Mouse (Mus musculus): ENCODE results near the gene Slc25a13. TPM values are rescaled to one million over a fixed set of nuclear protein-coding genes. Genes with fewer than 3 reads are reported as not detected.

Gene Slc25a13
- 55.1 and 58.7 TPM in 2 replicates for polyA plus RNA-seq (2015; fragmentation: Nextera tagmentation; extraction: Ambion mirVana)

- peak; percentile 92 for ATAC-seq (ENCODE audit: low read depth)
- WGBS (ENCODE audit: insufficient replicate concordance), result 1% methylated on average over 51 of the region's 51 CpGs
These were observed at the start of gene Slc25a13 for GRCm38 (mm10) chr6:6216507-6217285. TSS of gene Slc25a13 (minus strand) at chr6:6217173.

GRCm38 (mm10) chr6:6265761-6266160, 48.8 kb upstream of the Slc25a13 start:
- Histone ChIP-seq H3K4me1 (ENCODE audit: control insufficient read depth, low read depth, low read length) (no peaks in the 10 kb centered on the region), H3K36me3 (ENCODE audit: control insufficient read depth, insufficient read depth) (no peaks in the 10 kb centered on the region), H3K9me3 (replicated peaks; ENCODE audit: control insufficient read depth, low read length) (no peaks in the 10 kb centered on the region), H3K9ac (ENCODE audit: low read depth, low read length) (no peak overlapping the region), H3K4me2 (ENCODE audit: low read depth, low read length) (no peak overlapping the region), H3K27me3 (ENCODE audit: control insufficient read depth, insufficient read depth, low read depth, low read length) (no peaks in the 10 kb centered on the region), H3K27ac (ENCODE audit: low read length) (no peak overlapping the region), H3K4me3 (ENCODE audit: low read depth, low read length) (no peak overlapping the region)
- no peak for ATAC-seq (ENCODE audit: low read depth)
- WGBS (ENCODE audit: insufficient replicate concordance), result 72% methylated on average over 7 of the region's 7 CpGs

More at GRCm38 (mm10) chr6:6216507-6217285, at the start of gene Slc25a13:
- H3K4me3 ChIP-seq (ENCODE audit: low read depth, low read length), result peak within 1 kb of the TSS; percentile 72
- peak within 1 kb of the TSS; percentile 72 for H3K4me2 ChIP-seq (ENCODE audit: low read depth, low read length)
- no peaks in the 10 kb centered on the region for H3K9me3 ChIP-seq (replicated peaks; ENCODE audit: control insufficient read depth, low read length)
- H3K27ac ChIP-seq (ENCODE audit: low read length), result peak within 1 kb of the TSS; percentile 77
- H3K36me3 ChIP-seq (ENCODE audit: control insufficient read depth, insufficient read depth), result no peaks in the 10 kb centered on the region
- H3K4me1 ChIP-seq (ENCODE audit: control insufficient read depth, low read depth, low read length), result peaks cover 4% of the 10 kb centered on the region
- peak within 1 kb of the TSS; percentile 74 for H3K9ac ChIP-seq (ENCODE audit: low read depth, low read length)
- no peaks in the 10 kb centered on the region for H3K27me3 ChIP-seq (ENCODE audit: control insufficient read depth, insufficient read depth, low read depth, low read length)

GRCm38 (mm10) chr6:6263293-6263911, 46.4 kb upstream of the Slc25a13 start:
- no peak overlapping the region for H3K9ac ChIP-seq (ENCODE audit: low read depth, low read length)
- no peaks in the 10 kb centered on the region for H3K27me3 ChIP-seq (ENCODE audit: control insufficient read depth, insufficient read depth, low read depth, low read length)
- H3K27ac ChIP-seq (ENCODE audit: low read length), result no peak overlapping the region
- no peak overlapping the region for H3K4me2 ChIP-seq (ENCODE audit: low read depth, low read length)
- no peaks in the 10 kb centered on the region for H3K9me3 ChIP-seq (replicated peaks; ENCODE audit: control insufficient read depth, low read length)
- no peaks in the 10 kb centered on the region for H3K4me1 ChIP-seq (ENCODE audit: control insufficient read depth, low read depth, low read length)
- 12% methylated on average over 4 of the region's 4 CpGs for WGBS (ENCODE audit: insufficient replicate concordance)
- H3K4me3 ChIP-seq (ENCODE audit: low read depth, low read length), result no peak overlapping the region
- H3K36me3 ChIP-seq (ENCODE audit: control insufficient read depth, insufficient read depth), result no peaks in the 10 kb centered on the region
- ATAC-seq (ENCODE audit: low read depth), result no peak

GRCm38 (mm10) chr6:6260917-6261316, 43.9 kb upstream of the Slc25a13 start:
- no peak overlapping the region for H3K27ac ChIP-seq (ENCODE audit: low read length)
- H3K4me1 ChIP-seq (ENCODE audit: control insufficient read depth, low read depth, low read length), result no peaks in the 10 kb centered on the region
- no peaks in the 10 kb centered on the region for H3K36me3 ChIP-seq (ENCODE audit: control insufficient read depth, insufficient read depth)
- no peaks in the 10 kb centered on the region for H3K9me3 ChIP-seq (replicated peaks; ENCODE audit: control insufficient read depth, low read length)
- ATAC-seq (ENCODE audit: low read depth), result no peak
- H3K9ac ChIP-seq (ENCODE audit: low read depth, low read length), result no peak overlapping the region
- 44% methylated on average over 4 of the region's 4 CpGs for WGBS (ENCODE audit: insufficient replicate concordance)
- H3K4me2 ChIP-seq (ENCODE audit: low read depth, low read length), result no peak overlapping the region
- no peaks in the 10 kb centered on the region for H3K27me3 ChIP-seq (ENCODE audit: control insufficient read depth, insufficient read depth, low read depth, low read length)
- H3K4me3 ChIP-seq (ENCODE audit: low read depth, low read length), result no peak overlapping the region

- H3K4me1 ChIP-seq (ENCODE audit: control insufficient read depth, low read depth, low read length), result no peaks in the 10 kb centered on the region; the same call in 1 of the 2 replicates
- no peak overlapping the region; the same call in 1 of the 2 replicates for H3K27ac ChIP-seq (ENCODE audit: low read length)
- H3K4me2 ChIP-seq (ENCODE audit: low read depth, low read length), result no peak overlapping the region
- no peak overlapping the region for H3K9ac ChIP-seq (ENCODE audit: low read depth, low read length)
- 50% methylated on average over 7 of the region's 7 CpGs for WGBS (ENCODE audit: insufficient replicate concordance)
- no peaks in the 10 kb centered on the region for H3K27me3 ChIP-seq (ENCODE audit: control insufficient read depth, insufficient read depth, low read depth, low read length)
- H3K4me3 ChIP-seq (ENCODE audit: low read depth, low read length), result no peak overlapping the region
- no peaks in the 10 kb centered on the region for H3K9me3 ChIP-seq (replicated peaks; ENCODE audit: control insufficient read depth, low read length)
- peak; percentile 63 for ATAC-seq (ENCODE audit: low read depth)
- no peaks in the 10 kb centered on the region for H3K36me3 ChIP-seq (ENCODE audit: control insufficient read depth, insufficient read depth)
These were observed 31.5 kb upstream of the Slc25a13 start for GRCm38 (mm10) chr6:6248500-6248899.

- Histone ChIP-seq H3K4me2 (ENCODE audit: low read depth, low read length) (no peak overlapping the region), H3K9ac (ENCODE audit: low read depth, low read length) (no peak overlapping the region), H3K9me3 (replicated peaks; ENCODE audit: control insufficient read depth, low read length) (no peaks in the 10 kb centered on the region), H3K27me3 (ENCODE audit: control insufficient read depth, insufficient read depth, low read depth, low read length) (no peaks in the 10 kb centered on the region), H3K36me3 (ENCODE audit: control insufficient read depth, insufficient read depth) (no peaks in the 10 kb centered on the region), H3K4me1 (ENCODE audit: control insufficient read depth, low read depth, low read length) (no peaks in the 10 kb centered on the region; the same call in 1 of the 2 replicates), H3K27ac (ENCODE audit: low read length) (no peak overlapping the region), H3K4me3 (ENCODE audit: low read depth, low read length) (no peak overlapping the region)
- peak; percentile 50; the same call in 1 of the 2 replicates for ATAC-seq (ENCODE audit: low read depth)
- 46% methylated on average over 1 of the region's 1 CpGs for WGBS (ENCODE audit: insufficient replicate concordance)
These were observed 26.9 kb upstream of the Slc25a13 start for GRCm38 (mm10) chr6:6243828-6244227.

GRCm38 (mm10) chr6:6242114-6242513, 25.1 kb upstream of the Slc25a13 start:
- no peak for ATAC-seq (ENCODE audit: low read depth)
- Histone ChIP-seq H3K27ac (ENCODE audit: low read length) (no peak overlapping the region), H3K9me3 (replicated peaks; ENCODE audit: control insufficient read depth, low read length) (no peaks in the 10 kb centered on the region), H3K27me3 (ENCODE audit: control insufficient read depth, insufficient read depth, low read depth, low read length) (no peaks in the 10 kb centered on the region), H3K36me3 (ENCODE audit: control insufficient read depth, insufficient read depth) (no peaks in the 10 kb centered on the region), H3K9ac (ENCODE audit: low read depth, low read length) (no peak overlapping the region), H3K4me1 (ENCODE audit: control insufficient read depth, low read depth, low read length) (no peaks in the 10 kb centered on the region; the same call in 1 of the 2 replicates), H3K4me2 (ENCODE audit: low read depth, low read length) (no peak overlapping the region), H3K4me3 (ENCODE audit: low read depth, low read length) (no peak overlapping the region)
- 50% methylated on average over 7 of the region's 7 CpGs for WGBS (ENCODE audit: insufficient replicate concordance)

- no peak overlapping the region for H3K27ac ChIP-seq (ENCODE audit: low read length)
- H3K4me2 ChIP-seq (ENCODE audit: low read depth, low read length), result no peak overlapping the region
- 61% methylated on average over 2 of the region's 2 CpGs for WGBS (ENCODE audit: insufficient replicate concordance)
- no peaks in the 10 kb centered on the region for H3K9me3 ChIP-seq (replicated peaks; ENCODE audit: control insufficient read depth, low read length)
- ATAC-seq (ENCODE audit: low read depth), result peak; percentile 41
- no peaks in the 10 kb centered on the region for H3K27me3 ChIP-seq (ENCODE audit: control insufficient read depth, insufficient read depth, low read depth, low read length)
- no peak overlapping the region for H3K9ac ChIP-seq (ENCODE audit: low read depth, low read length)
- no peaks in the 10 kb centered on the region; the same call in 1 of the 2 replicates for H3K4me1 ChIP-seq (ENCODE audit: control insufficient read depth, low read depth, low read length)
- no peaks in the 10 kb centered on the region for H3K36me3 ChIP-seq (ENCODE audit: control insufficient read depth, insufficient read depth)
- H3K4me3 ChIP-seq (ENCODE audit: low read depth, low read length), result no peak overlapping the region
These were observed 19.9 kb upstream of the Slc25a13 start for GRCm38 (mm10) chr6:6236788-6237298.

GRCm38 (mm10) chr6:6230262-6230661, 13.3 kb upstream of the Slc25a13 start:
- no peak for ATAC-seq (ENCODE audit: low read depth)
- Histone ChIP-seq H3K9ac (ENCODE audit: low read depth, low read length) (no peak overlapping the region), H3K4me3 (ENCODE audit: low read depth, low read length) (no peak overlapping the region), H3K9me3 (replicated peaks; ENCODE audit: control insufficient read depth, low read length) (no peaks in the 10 kb centered on the region), H3K27me3 (ENCODE audit: control insufficient read depth, insufficient read depth, low read depth, low read length) (no peaks in the 10 kb centered on the region), H3K27ac (ENCODE audit: low read length) (no peak overlapping the region), H3K36me3 (ENCODE audit: control insufficient read depth, insufficient read depth) (no peaks in the 10 kb centered on the region), H3K4me1 (ENCODE audit: control insufficient read depth, low read depth, low read length) (no peaks in the 10 kb centered on the region), H3K4me2 (ENCODE audit: low read depth, low read length) (no peak overlapping the region)
- 61% methylated on average over 2 of the region's 2 CpGs for WGBS (ENCODE audit: insufficient replicate concordance)
